Mouse (Mus musculus) embryonic facial prominence, embryonic 10.5 days (tissue): ENCODE measurements around the gene Rnase4. TPM values are rescaled to one million over a fixed set of nuclear protein-coding genes. Genes with fewer than 3 reads are reported as not detected.

Experiments
- DNase-seq: peaks from one replicate; pipeline ENCODE4 v3.0.0-alpha.2; 2017; ENCODE audit warnings: low spot score
- H3K27ac ChIP-seq: fragments of 300-500 bp; sonication (generic); replicated peaks from 2 replicates; pipeline ENCODE4 v1.5.1; 2016; ENCODE audit warnings: mild to moderate bottlenecking
- H3K27me3 ChIP-seq: fragments of 300-500 bp; sonication (generic); replicated peaks from 2 replicates; pipeline ENCODE4 v1.6.1; 2016; ENCODE audit warnings: low read depth, mild to moderate bottlenecking; ENCODE audit not compliant: poor library complexity, severe bottlenecking
- H3K36me3 ChIP-seq: fragments of 300-500 bp; sonication (generic); replicated peaks from 2 replicates; pipeline ENCODE4 v1.6.1; 2016; ENCODE audit warnings: mild to moderate bottlenecking, moderate library complexity
- H3K4me1 ChIP-seq: fragments of 300-500 bp; sonication (generic); 2 replicates; pipeline ENCODE4 v1.6.1; 2016
- H3K4me3 ChIP-seq: fragments of 300-500 bp; sonication (generic); 2 replicates; pipeline ENCODE4 v1.5.1; 2016; ENCODE audit warnings: mild to moderate bottlenecking, moderate library complexity
- H3K9me3 ChIP-seq: fragments of 300-500 bp; sonication (generic); 2 replicates; pipeline ENCODE4 v1.6.1; 2016; ENCODE audit warnings: mild to moderate bottlenecking
- WGBS: fragments of 180-500 bp; shearing (Covaris S2); methylation state at CpG from one replicate; pipeline ENCODE4 v1.1.7; 2016; 5-methylcytosine and 5-hydroxymethylcytosine counted together
- polyA plus RNA-seq: library from polyadenylated mRNA; unstranded; fragments of >200 nt; fragmentation: Nextera tagmentation; extraction: Ambion mirVana; gene quantifications from 2 replicates; pipeline ENCODE4 v1.2.1, GENCODE M21; 2016

Rnase4 gene
- polyA plus RNA-seq, 1 experiment from 2014 or later, result 9.0 TPM

GRCm38 (mm10) chr14:51111966-51112365 is 21.1 kb downstream of the Rnase4 start:
- Histone ChIP-seq H3K36me3 (no peaks in the 10 kb centered on the region), H3K4me1 (peaks cover 9% of the 10 kb centered on the region; the same call in 1 of the 2 replicates), H3K9me3 (no peaks in the 10 kb centered on the region; the same call in 1 of the 2 replicates), H3K27me3 (no peaks in the 10 kb centered on the region), H3K4me3 (no peak overlapping the region), H3K27ac (no peak overlapping the region)
- WGBS, result 64% methylated on average over 3 of the region's 3 CpGs
- DNase-seq, result no peak

GRCm38 (mm10) chr14:51113476-51113875 is 22.6 kb downstream of the Rnase4 start:
- peak; percentile 25 for DNase-seq
- WGBS, result 29% methylated on average over 9 of the region's 9 CpGs

GRCm38 (mm10) chr14:51113916-51114560 is 23.2 kb downstream of the Rnase4 start, which contains the start of gene Eddm3b:
Gene Eddm3b (plus strand): TSS chr14:51114426.
- no peak within 1 kb of the TSS for H3K4me3 ChIP-seq
- H3K27ac ChIP-seq, result no peak within 1 kb of the TSS
- H3K9me3 ChIP-seq, result no peaks in the 10 kb centered on the region; the same call in 1 of the 2 replicates
- 32% methylated on average over 12 of the region's 12 CpGs for WGBS
- H3K27me3 ChIP-seq, result no peaks in the 10 kb centered on the region
- DNase-seq, result no peak
- peaks cover 9% of the 10 kb centered on the region; the same call in 1 of the 2 replicates for H3K4me1 ChIP-seq
- H3K36me3 ChIP-seq, result no peaks in the 10 kb centered on the region

More at GRCm38 (mm10) chr14:51113476-51113875, 22.6 kb downstream of the Rnase4 start:
- H3K9me3 ChIP-seq, result no peaks in the 10 kb centered on the region; the same call in 1 of the 2 replicates
- H3K27ac ChIP-seq, result no peak overlapping the region
- no peaks in the 10 kb centered on the region for H3K36me3 ChIP-seq
- peaks cover 9% of the 10 kb centered on the region; the same call in 1 of the 2 replicates for H3K4me1 ChIP-seq
- H3K27me3 ChIP-seq, result no peaks in the 10 kb centered on the region
- H3K4me3 ChIP-seq, result no peak overlapping the region

DNA sequence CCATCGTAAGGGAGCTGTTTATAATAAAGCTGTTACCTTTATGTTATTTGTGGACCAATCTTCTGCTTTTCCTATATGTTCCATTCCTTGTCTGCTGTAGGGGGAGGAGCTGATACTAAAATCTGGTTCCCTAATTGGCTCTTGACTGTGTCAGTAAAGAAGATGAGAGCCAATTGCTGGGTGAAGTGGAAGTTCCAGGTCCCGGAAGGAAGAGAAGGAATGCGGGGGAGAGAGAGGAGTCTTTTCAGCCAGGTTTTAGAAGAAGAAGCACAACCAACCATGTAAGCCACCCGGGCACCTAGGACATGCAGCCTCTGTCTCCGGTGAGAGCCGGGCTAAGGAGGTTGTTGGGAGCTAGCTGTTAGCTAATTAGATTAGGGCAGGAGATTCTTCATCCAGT is 34.8 kb downstream of the Rnase4 start:
- Histone ChIP-seq H3K36me3 (no peaks in the 10 kb centered on the region), H3K9me3 (no peaks in the 10 kb centered on the region), H3K4me3 (no peak overlapping the region), H3K27ac (no peak overlapping the region), H3K4me1 (0 out of 2 replicates have a peak, but pooled peaks cover 4% of the 10 kb centered on the region), H3K27me3 (no peaks in the 10 kb centered on the region)
- 83% methylated on average over 6 of the region's 6 CpGs for WGBS
- no peak for DNase-seq

DNA sequence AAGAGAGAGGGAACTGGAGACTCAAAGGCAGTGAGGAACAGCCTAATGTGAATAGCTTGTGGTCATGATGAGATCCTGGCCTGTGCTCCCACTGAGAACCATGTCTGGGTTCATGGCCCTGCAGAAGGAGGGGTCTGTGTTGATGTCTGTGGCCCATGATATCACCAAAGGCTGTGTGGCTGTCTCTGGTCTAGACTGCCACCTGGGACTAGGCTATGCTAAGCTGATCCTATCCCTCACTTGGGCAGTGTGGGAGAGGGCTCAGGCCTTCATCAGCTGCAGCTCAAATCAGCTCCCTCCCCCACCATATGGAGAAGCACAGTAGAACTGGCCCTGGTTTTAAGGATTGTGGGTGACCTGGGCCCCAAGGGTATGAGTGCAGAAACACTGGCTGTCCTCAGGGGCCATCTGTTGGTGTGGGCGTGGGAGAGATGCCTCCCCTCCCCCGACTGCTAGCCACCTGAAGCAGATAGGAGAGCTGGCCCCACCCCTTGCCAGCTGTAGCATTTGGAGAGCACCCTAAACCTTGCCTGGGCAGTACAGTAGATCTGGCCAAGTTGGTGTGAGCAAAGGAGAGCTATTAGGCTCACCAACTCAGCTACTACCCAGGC is 36.9 kb downstream of the Rnase4 start:
- H3K4me1 ChIP-seq, result 0 out of 2 replicates have a peak, but pooled peaks cover 4% of the 10 kb centered on the region
- H3K4me3 ChIP-seq, result no peak overlapping the region
- no peak for DNase-seq
- no peaks in the 10 kb centered on the region for H3K9me3 ChIP-seq
- no peak overlapping the region for H3K27ac ChIP-seq
- H3K36me3 ChIP-seq, result no peaks in the 10 kb centered on the region
- WGBS, result 63% methylated on average over 2 of the region's 2 CpGs
- H3K27me3 ChIP-seq, result no peaks in the 10 kb centered on the region

- Histone ChIP-seq H3K4me3 (no peak overlapping the region), H3K27me3 (no peaks in the 10 kb centered on the region), H3K9me3 (no peaks in the 10 kb centered on the region), H3K36me3 (no peaks in the 10 kb centered on the region), H3K4me1 (0 out of 2 replicates have a peak, but pooled peaks cover 4% of the 10 kb centered on the region), H3K27ac (no peak overlapping the region)
- 82% methylated on average over 9 of the region's 9 CpGs for WGBS
- no peak for DNase-seq
Measured at GRCm38 (mm10) chr14:51128775-51129623, 38.1 kb downstream of the Rnase4 start.

DNA sequence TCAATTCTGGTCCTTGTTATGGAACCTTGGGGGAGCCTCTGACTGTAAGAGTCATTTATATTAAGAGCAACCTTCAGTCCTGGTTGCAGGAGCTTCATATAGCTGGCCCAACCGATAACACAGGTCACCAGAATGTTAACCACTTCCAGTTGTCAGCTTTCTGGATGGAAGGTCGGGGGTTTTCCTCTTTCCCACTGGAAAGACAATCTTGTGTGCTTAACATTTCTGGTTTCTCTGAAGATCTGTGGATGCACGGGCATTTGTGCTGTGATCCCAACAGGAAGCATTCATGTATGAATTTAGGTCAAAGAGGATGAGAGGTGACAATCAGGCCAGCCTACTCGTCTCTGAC is 38.7 kb downstream of the Rnase4 start:
- H3K36me3 ChIP-seq, result no peaks in the 10 kb centered on the region
- H3K9me3 ChIP-seq, result no peaks in the 10 kb centered on the region
- H3K4me3 ChIP-seq, result no peak overlapping the region
- no peak for DNase-seq
- no peak overlapping the region for H3K27ac ChIP-seq
- H3K4me1 ChIP-seq, result 0 out of 2 replicates have a peak, but pooled peaks cover 4% of the 10 kb centered on the region
- no peaks in the 10 kb centered on the region for H3K27me3 ChIP-seq
- 70% methylated on average over 4 of the region's 4 CpGs for WGBS

- no peaks in the 10 kb centered on the region for H3K9me3 ChIP-seq
- 93% methylated on average over 9 of the region's 9 CpGs for WGBS
- 0 out of 2 replicates have a peak, but pooled peaks cover 4% of the 10 kb centered on the region for H3K4me1 ChIP-seq
- no peak overlapping the region for H3K4me3 ChIP-seq
- H3K27me3 ChIP-seq, result no peaks in the 10 kb centered on the region
- H3K27ac ChIP-seq, result no peak overlapping the region
- no peak for DNase-seq
- no peaks in the 10 kb centered on the region for H3K36me3 ChIP-seq
Measured at GRCm38 (mm10) chr14:51130315-51130940, 39.6 kb downstream of the Rnase4 start.

GRCm38 (mm10) chr14:51131086-51131815 is 40.4 kb downstream of the Rnase4 start:
- no peaks in the 10 kb centered on the region for H3K9me3 ChIP-seq
- no peaks in the 10 kb centered on the region for H3K27me3 ChIP-seq
- 0 out of 2 replicates have a peak, but pooled peaks cover 4% of the 10 kb centered on the region for H3K4me1 ChIP-seq
- WGBS, result 79% methylated on average over 7 of the region's 7 CpGs
- no peaks in the 10 kb centered on the region for H3K36me3 ChIP-seq
- H3K27ac ChIP-seq, result no peak overlapping the region
- H3K4me3 ChIP-seq, result no peak overlapping the region
- no peak for DNase-seq

DNA sequence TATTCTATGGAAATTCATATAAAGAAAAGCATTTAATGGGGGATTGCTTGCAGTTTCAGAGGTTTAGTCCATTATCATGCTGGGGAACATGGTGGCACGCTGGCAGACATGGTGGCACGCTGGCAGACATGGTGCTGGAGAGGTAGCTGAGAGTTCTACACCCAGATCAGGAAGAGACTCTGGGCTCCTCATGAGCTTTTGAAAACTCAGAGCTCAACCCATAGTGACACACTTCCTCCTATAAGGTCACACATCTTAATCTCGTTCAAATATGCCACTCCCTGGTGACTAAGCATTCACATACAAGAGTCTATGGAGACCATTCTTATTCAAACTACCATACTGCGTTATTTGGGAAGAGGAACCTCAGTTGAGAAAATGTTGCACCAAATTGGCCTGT is 41.5 kb downstream of the Rnase4 start:
- no peaks in the 10 kb centered on the region for H3K36me3 ChIP-seq
- H3K27ac ChIP-seq, result no peak overlapping the region
- no peaks in the 10 kb centered on the region for H3K27me3 ChIP-seq
- no peak overlapping the region for H3K4me3 ChIP-seq
- WGBS, result 90% methylated on average over 4 of the region's 4 CpGs
- no peaks in the 10 kb centered on the region for H3K9me3 ChIP-seq
- no peak for DNase-seq
- H3K4me1 ChIP-seq, result 0 out of 2 replicates have a peak, but pooled peaks cover 4% of the 10 kb centered on the region

GRCm38 (mm10) chr14:51140342-51140741 is 49.5 kb downstream of the Rnase4 start:
- Histone ChIP-seq H3K27ac (no peak overlapping the region), H3K4me3 (no peak overlapping the region), H3K9me3 (no peaks in the 10 kb centered on the region), H3K4me1 (no peaks in the 10 kb centered on the region), H3K27me3 (no peaks in the 10 kb centered on the region), H3K36me3 (no peaks in the 10 kb centered on the region)
- 86% methylated on average over 2 of the region's 2 CpGs for WGBS
- DNase-seq, result no peak
